Mouse (Mus musculus) MEL (cell line): ENCODE data around the gene Scg5.

ENCODE experiments used
- E2F4 ChIP-seq: IDR thresholded peaks from 2 replicates; pipeline ENCODE4 v1.6.1; 2011; ENCODE audit warnings: low read depth, low read length, improper control_type of control experiment, borderline replicate concordance
- EP300 ChIP-seq, 2 experiments: IDR thresholded peaks; 2 replicates each; pipeline ENCODE4 v1.6.1; 2011; ENCODE audit warnings: improper control_type of control experiment in 2 of 2, low read length in 2 of 2, low read depth in 1 of 2, mild to moderate bottlenecking in 1 of 2
- MAFK ChIP-seq: IDR thresholded peaks from 2 replicates; pipeline ENCODE4 v1.6.1; 2011; ENCODE audit warnings: low read depth, mild to moderate bottlenecking, low read length, improper control_type of control experiment, borderline replicate concordance
- MEF2A ChIP-seq: IDR thresholded peaks from 2 replicates; pipeline ENCODE4 v1.6.1; 2014; ENCODE audit warnings: low read depth, mild to moderate bottlenecking, inconsistent platforms, low read length, improper control_type of control experiment; ENCODE audit not compliant: poor library complexity, insufficient replicate concordance, severe bottlenecking; ENCODE audit errors: extremely low read depth
- TBP ChIP-seq: IDR thresholded peaks from 2 replicates; pipeline ENCODE4 v1.8.0; 2011; ENCODE audit warnings: low read depth, low read length, improper control_type of control experiment
- ZNF384 ChIP-seq: IDR thresholded peaks from 2 replicates; pipeline ENCODE4 v1.6.1; 2012; ENCODE audit warnings: low read depth, mild to moderate bottlenecking, inconsistent platforms, low read length, improper control_type of control experiment

- no peak for TF ChIP-seq EP300 (IDR thresholded peaks at IDR 0.05; ENCODE audit: low read depth in 1 of 2, low read length in 2 of 2)
- no peak for TF ChIP-seq TBP
- TF ChIP-seq ZNF384 = no peak
- TF ChIP-seq E2F4 = no peak
- no peak for TF ChIP-seq MAFK
- TF ChIP-seq MEF2A = no peak
Measured at GRCm38 (mm10) chr2:113765885-113766284, 63.0 kb downstream of the Scg5 start.
